Mouse (Mus musculus): ENCODE measurements around the gene Fkbp11. TPM values are rescaled to one million over a fixed set of nuclear protein-coding genes. Genes with fewer than 3 reads are reported as not detected.

Gene Fkbp11
- polyA plus RNA-seq, 1 experiment from 2014 or later, result 53.1 TPM

DNA sequence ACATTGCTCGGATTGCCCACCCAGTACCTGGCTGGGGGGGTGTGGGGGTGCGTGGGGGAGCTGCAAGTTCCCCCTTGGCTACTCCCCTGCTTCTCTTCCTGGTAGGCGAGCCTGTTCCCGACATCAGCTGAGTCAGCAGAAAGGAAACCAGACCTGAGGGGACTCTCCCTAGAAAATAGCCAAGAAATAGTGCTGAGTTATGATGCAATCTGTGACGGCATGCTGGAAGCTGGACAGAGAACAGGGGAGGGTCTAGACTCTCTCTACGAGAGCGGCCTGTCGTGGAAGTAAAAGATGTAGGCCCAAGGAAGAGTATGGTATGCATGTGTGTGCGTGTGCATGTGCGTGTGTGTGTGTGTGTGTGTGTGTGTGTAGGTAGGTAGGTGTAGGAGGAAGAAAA, 44.8 kb downstream of the Fkbp11 start:
- H3K4me2 ChIP-seq (ENCODE audit: low read length), result no peak overlapping the region
- WGBS, result 55% methylated on average over 10 of the region's 10 CpGs
- H3K27me3 ChIP-seq (replicated peaks; ENCODE audit: control insufficient read depth, insufficient read depth, low read length), result no peaks in the 10 kb centered on the region
- no peak overlapping the region for H3K4me3 ChIP-seq (ENCODE audit: low read depth, low read length)
- H3K36me3 ChIP-seq (ENCODE audit: control insufficient read depth, insufficient read depth, low read length), result no peaks in the 10 kb centered on the region
- no peak for DNase-seq (ENCODE audit: low spot score)
- no peaks in the 10 kb centered on the region for H3K9me3 ChIP-seq (ENCODE audit: control insufficient read depth, low read length)
- no peak for ATAC-seq (replicated peaks; ENCODE audit: low FRiP score, low TSS enrichment, low read depth)
- H3K27ac ChIP-seq (ENCODE audit: low read depth), result no peak overlapping the region
- H3K4me1 ChIP-seq (replicated peaks; ENCODE audit: control insufficient read depth, insufficient read depth, low read length), result no peaks in the 10 kb centered on the region
- H3K9ac ChIP-seq (ENCODE audit: low read length), result no peak overlapping the region

GRCm38 (mm10) chr15:98681633-98682032, 46.4 kb downstream of the Fkbp11 start:
- no peak overlapping the region for H3K4me3 ChIP-seq (ENCODE audit: low read depth, low read length)
- H3K4me2 ChIP-seq (ENCODE audit: low read length), result no peak overlapping the region
- H3K9me3 ChIP-seq (ENCODE audit: control insufficient read depth, low read length), result no peaks in the 10 kb centered on the region
- ATAC-seq (replicated peaks; ENCODE audit: low FRiP score, low TSS enrichment, low read depth), result no peak
- WGBS, result 77% methylated on average over 7 of the region's 7 CpGs
- peaks cover 6% of the 10 kb centered on the region for H3K27me3 ChIP-seq (replicated peaks; ENCODE audit: control insufficient read depth, insufficient read depth, low read length)
- 0 out of 2 replicates have a peak, but pooled peaks cover 2% of the 10 kb centered on the region for H3K4me1 ChIP-seq (replicated peaks; ENCODE audit: control insufficient read depth, insufficient read depth, low read length)
- no peak for DNase-seq (ENCODE audit: low spot score)
- no peak overlapping the region for H3K27ac ChIP-seq (ENCODE audit: low read depth)
- no peaks in the 10 kb centered on the region for H3K36me3 ChIP-seq (ENCODE audit: control insufficient read depth, insufficient read depth, low read length)
- no peak overlapping the region for H3K9ac ChIP-seq (ENCODE audit: low read length)

GRCm38 (mm10) chr15:98680660-98681059, 47.3 kb downstream of the Fkbp11 start:
- WGBS, result 75% methylated on average over 8 of the region's 8 CpGs
- no peak for ATAC-seq (replicated peaks; ENCODE audit: low FRiP score, low TSS enrichment, low read depth)

GRCm38 (mm10) chr15:98677977-98678376, 50.0 kb downstream of the Fkbp11 start:
- Histone ChIP-seq H3K27me3 (replicated peaks; ENCODE audit: control insufficient read depth, insufficient read depth, low read length) (peaks cover 35% of the 10 kb centered on the region), H3K4me1 (replicated peaks; ENCODE audit: control insufficient read depth, insufficient read depth, low read length) (0 out of 2 replicates have a peak, but pooled peaks cover 2% of the 10 kb centered on the region), H3K36me3 (ENCODE audit: control insufficient read depth, insufficient read depth, low read length) (no peaks in the 10 kb centered on the region), H3K9ac (ENCODE audit: low read length) (no peak overlapping the region), H3K4me3 (ENCODE audit: low read depth, low read length) (no peak overlapping the region), H3K4me2 (ENCODE audit: low read length) (no peak overlapping the region), H3K9me3 (ENCODE audit: control insufficient read depth, low read length) (no peaks in the 10 kb centered on the region), H3K27ac (ENCODE audit: low read depth) (no peak overlapping the region)
- ATAC-seq (replicated peaks; ENCODE audit: low FRiP score, low TSS enrichment, low read depth) (no peak), DNase-seq (ENCODE audit: low spot score) (no peak)
- 64% methylated on average over 7 of the region's 7 CpGs for WGBS

More at GRCm38 (mm10) chr15:98680660-98681059, 47.3 kb downstream of the Fkbp11 start:
- H3K4me2 ChIP-seq (ENCODE audit: low read length), result no peak overlapping the region
- H3K4me3 ChIP-seq (ENCODE audit: low read depth, low read length), result no peak overlapping the region
- no peak overlapping the region for H3K9ac ChIP-seq (ENCODE audit: low read length)
- H3K27me3 ChIP-seq (replicated peaks; ENCODE audit: control insufficient read depth, insufficient read depth, low read length), result peaks cover 16% of the 10 kb centered on the region
- no peaks in the 10 kb centered on the region for H3K36me3 ChIP-seq (ENCODE audit: control insufficient read depth, insufficient read depth, low read length)
- no peaks in the 10 kb centered on the region for H3K9me3 ChIP-seq (ENCODE audit: control insufficient read depth, low read length)
- DNase-seq (ENCODE audit: low spot score), result no peak
- 0 out of 2 replicates have a peak, but pooled peaks cover 2% of the 10 kb centered on the region for H3K4me1 ChIP-seq (replicated peaks; ENCODE audit: control insufficient read depth, insufficient read depth, low read length)
- H3K27ac ChIP-seq (ENCODE audit: low read depth), result no peak overlapping the region

- WGBS, result under 1% methylated on average over 36 of the region's 37 CpGs
- H3K4me1 ChIP-seq (replicated peaks; ENCODE audit: control insufficient read depth, insufficient read depth, low read length), result 0 out of 2 replicates have a peak, but pooled peaks cover 2% of the 10 kb centered on the region
- no peaks in the 10 kb centered on the region for H3K36me3 ChIP-seq (ENCODE audit: control insufficient read depth, insufficient read depth, low read length)
- peak; percentile 97 for ATAC-seq (replicated peaks; ENCODE audit: low FRiP score, low TSS enrichment, low read depth)
- H3K9me3 ChIP-seq (ENCODE audit: control insufficient read depth, low read length), result no peaks in the 10 kb centered on the region
- H3K4me2 ChIP-seq (ENCODE audit: low read length), result peak within 1 kb of the TSS; percentile 51
- no peak within 1 kb of the TSS for H3K9ac ChIP-seq (ENCODE audit: low read length)
- peak; percentile 82 for DNase-seq (ENCODE audit: low spot score)
- peak within 1 kb of the TSS; percentile 28 for H3K4me3 ChIP-seq (ENCODE audit: low read depth, low read length)
- H3K27ac ChIP-seq (ENCODE audit: low read depth), result no peak within 1 kb of the TSS
- H3K27me3 ChIP-seq (replicated peaks; ENCODE audit: control insufficient read depth, insufficient read depth, low read length), result peaks cover 38% of the 10 kb centered on the region
Measured at GRCm38 (mm10) chr15:98676940-98677728, 50.9 kb downstream of the Fkbp11 start, which contains the start of gene Rnd1. TSS of gene Rnd1 (minus strand) at chr15:98677461.

DNA sequence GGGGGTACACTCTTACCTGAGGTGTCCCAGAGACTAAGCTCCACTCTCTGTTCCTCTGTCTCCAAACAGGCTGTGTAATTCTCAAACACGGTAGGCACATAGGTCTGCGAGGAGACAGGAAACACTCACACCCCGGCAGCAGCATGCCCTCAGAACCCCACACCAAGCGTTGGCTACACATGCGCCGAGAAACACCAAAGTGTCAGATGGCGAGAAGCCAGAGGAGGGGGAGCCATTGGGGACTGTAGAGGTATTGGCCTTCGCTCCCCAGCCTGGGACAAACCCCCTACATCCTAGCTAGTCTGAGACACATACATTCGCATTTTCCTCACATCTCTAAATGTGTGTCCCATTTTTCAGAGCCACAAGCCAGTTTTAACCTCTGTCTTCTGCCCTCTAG, 51.5 kb downstream of the Fkbp11 start:
- ATAC-seq (replicated peaks; ENCODE audit: low FRiP score, low TSS enrichment, low read depth) (no peak), DNase-seq (ENCODE audit: low spot score) (no peak)
- Histone ChIP-seq H3K4me2 (ENCODE audit: low read length) (peak overlapping the region; percentile 51), H3K9me3 (ENCODE audit: control insufficient read depth, low read length) (no peaks in the 10 kb centered on the region), H3K27me3 (replicated peaks; ENCODE audit: control insufficient read depth, insufficient read depth, low read length) (peaks cover 38% of the 10 kb centered on the region), H3K27ac (ENCODE audit: low read depth) (no peak overlapping the region), H3K4me1 (replicated peaks; ENCODE audit: control insufficient read depth, insufficient read depth, low read length) (0 out of 2 replicates have a peak, but pooled peaks cover 2% of the 10 kb centered on the region), H3K9ac (ENCODE audit: low read length) (no peak overlapping the region), H3K4me3 (ENCODE audit: low read depth, low read length) (peak overlapping the region; percentile 28), H3K36me3 (ENCODE audit: control insufficient read depth, insufficient read depth, low read length) (no peaks in the 10 kb centered on the region)
- 4% methylated on average over 9 of the region's 9 CpGs for WGBS

DNA sequence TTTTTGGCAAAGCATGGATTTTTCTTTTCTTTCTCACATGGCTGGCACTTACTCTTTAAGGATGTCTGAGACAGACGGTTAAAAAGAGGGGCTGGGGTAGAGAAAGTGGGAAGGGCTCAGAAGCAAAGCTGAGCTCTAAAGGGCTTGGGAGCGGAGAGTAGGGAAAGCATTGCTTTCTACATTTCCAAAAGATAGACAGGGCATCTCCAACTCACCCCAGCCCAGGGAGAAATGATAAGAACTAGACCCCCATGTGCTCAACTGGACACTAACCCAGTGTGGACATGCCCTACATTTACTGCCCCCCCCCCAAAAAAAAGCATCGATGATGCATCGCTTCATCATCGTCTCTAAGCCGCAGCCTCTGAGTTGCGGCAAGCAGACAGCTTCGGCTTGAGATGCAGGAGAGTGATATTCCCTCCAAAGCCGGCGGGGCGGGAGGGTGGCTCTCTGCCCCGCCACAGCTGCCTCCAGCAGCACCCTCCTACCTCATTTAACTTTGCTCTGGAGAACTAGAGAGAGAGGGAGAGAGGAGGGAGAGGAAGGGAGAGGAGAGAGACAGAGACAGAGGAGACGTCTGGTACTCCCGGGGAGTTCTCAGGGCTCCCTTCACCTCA, 52.3 kb downstream of the Fkbp11 start:
- no peak overlapping the region for H3K4me2 ChIP-seq (ENCODE audit: low read length)
- H3K9me3 ChIP-seq (ENCODE audit: control insufficient read depth, low read length), result no peaks in the 10 kb centered on the region
- no peak overlapping the region for H3K4me3 ChIP-seq (ENCODE audit: low read depth, low read length)
- no peak for ATAC-seq (replicated peaks; ENCODE audit: low FRiP score, low TSS enrichment, low read depth)
- 0 out of 2 replicates have a peak, but pooled peaks cover 2% of the 10 kb centered on the region for H3K4me1 ChIP-seq (replicated peaks; ENCODE audit: control insufficient read depth, insufficient read depth, low read length)
- 5% methylated on average over 14 of the region's 14 CpGs for WGBS
- H3K27ac ChIP-seq (ENCODE audit: low read depth), result no peak overlapping the region
- no peak overlapping the region for H3K9ac ChIP-seq (ENCODE audit: low read length)
- no peaks in the 10 kb centered on the region for H3K36me3 ChIP-seq (ENCODE audit: control insufficient read depth, insufficient read depth, low read length)
- DNase-seq (ENCODE audit: low spot score), result no peak
- peaks cover 38% of the 10 kb centered on the region for H3K27me3 ChIP-seq (replicated peaks; ENCODE audit: control insufficient read depth, insufficient read depth, low read length)

GRCm38 (mm10) chr15:98674994-98675545, 52.9 kb downstream of the Fkbp11 start:
- 29% methylated on average over 11 of the region's 11 CpGs for WGBS
- Histone ChIP-seq H3K9ac (ENCODE audit: low read length) (no peak overlapping the region), H3K36me3 (ENCODE audit: control insufficient read depth, insufficient read depth, low read length) (no peaks in the 10 kb centered on the region), H3K9me3 (ENCODE audit: control insufficient read depth, low read length) (no peaks in the 10 kb centered on the region), H3K27ac (ENCODE audit: low read depth) (no peak overlapping the region), H3K4me2 (ENCODE audit: low read length) (no peak overlapping the region), H3K4me1 (replicated peaks; ENCODE audit: control insufficient read depth, insufficient read depth, low read length) (0 out of 2 replicates have a peak, but pooled peaks cover 2% of the 10 kb centered on the region), H3K27me3 (replicated peaks; ENCODE audit: control insufficient read depth, insufficient read depth, low read length) (peaks cover 38% of the 10 kb centered on the region), H3K4me3 (ENCODE audit: low read depth, low read length) (no peak overlapping the region)
- no peak for ATAC-seq (replicated peaks; ENCODE audit: low FRiP score, low TSS enrichment, low read depth)
- no peak for DNase-seq (ENCODE audit: low spot score)
